Mouse (Mus musculus) stomach, embryonic 16.5 days (tissue): ENCODE measurements at regions not wholly inside any gene's neighbourhood (a gene's known extent, or its start where the extent isn't known, plus 50 kb on each side); places are given as distances from the start of the nearest gene placed in this dataset.
"Not testable (repeated sequence)": the region's sequence is repeated elsewhere in the genome, so short reads cannot be mapped to it uniquely, and the experiment has no call there.

Experiments
- ATAC-seq: fragments of 200-750 bp; cut with Nextera tagmentation; 2 replicates; pipeline ENCODE4 v1.8.0; 2017; ENCODE audit warnings: moderate number of reproducible peaks, moderate TSS enrichment; ENCODE audit not compliant: insufficient read depth, low FRiP score
- H3K27ac ChIP-seq: fragments of 300-500 bp; sonication (generic); 2 replicates; pipeline ENCODE4 v1.5.1; 2014; ENCODE audit warnings: low read length
- H3K27me3 ChIP-seq: fragments of 300-500 bp; sonication (generic); 2 replicates; pipeline ENCODE4 v1.6.1; 2014; ENCODE audit warnings: low read length, control low read depth, mixed read lengths; ENCODE audit not compliant: control insufficient read depth, insufficient read depth
- H3K36me3 ChIP-seq: fragments of 300-500 bp; sonication (generic); 2 replicates; pipeline ENCODE4 v1.6.1; 2014; ENCODE audit warnings: low read length; ENCODE audit not compliant: control insufficient read depth, insufficient read depth
- H3K4me1 ChIP-seq: fragments of 300-500 bp; sonication (generic); 2 replicates; pipeline ENCODE4 v1.6.1; 2014; ENCODE audit warnings: low read length, control low read depth, mixed read lengths; ENCODE audit not compliant: control insufficient read depth, insufficient read depth
- H3K4me2 ChIP-seq: fragments of 300-500 bp; sonication (generic); 2 replicates; pipeline ENCODE4 v1.6.1; 2014; ENCODE audit warnings: low read depth, low read length, mixed read lengths
- H3K4me3 ChIP-seq: fragments of 300-500 bp; sonication (generic); replicated peaks from 2 replicates; pipeline ENCODE4 v1.5.1; 2014; ENCODE audit warnings: mild to moderate bottlenecking, low read length
- H3K9ac ChIP-seq: fragments of 300-500 bp; sonication (generic); 2 replicates; pipeline ENCODE4 v1.6.1; 2014; ENCODE audit warnings: low read length
- H3K9me3 ChIP-seq: fragments of 300-500 bp; sonication (generic); replicated peaks from 2 replicates; pipeline ENCODE4 v1.6.1; 2016; ENCODE audit warnings: low read length, control low read depth; ENCODE audit not compliant: control insufficient read depth
- WGBS: fragments of 180-500 bp; shearing (Covaris S2); extraction: QIAGEN DNeasy Blood & Tissue Kit; methylation state at CpG from one replicate; pipeline ENCODE4 v1.1.7; 2014; 5-methylcytosine and 5-hydroxymethylcytosine counted together

DNA sequence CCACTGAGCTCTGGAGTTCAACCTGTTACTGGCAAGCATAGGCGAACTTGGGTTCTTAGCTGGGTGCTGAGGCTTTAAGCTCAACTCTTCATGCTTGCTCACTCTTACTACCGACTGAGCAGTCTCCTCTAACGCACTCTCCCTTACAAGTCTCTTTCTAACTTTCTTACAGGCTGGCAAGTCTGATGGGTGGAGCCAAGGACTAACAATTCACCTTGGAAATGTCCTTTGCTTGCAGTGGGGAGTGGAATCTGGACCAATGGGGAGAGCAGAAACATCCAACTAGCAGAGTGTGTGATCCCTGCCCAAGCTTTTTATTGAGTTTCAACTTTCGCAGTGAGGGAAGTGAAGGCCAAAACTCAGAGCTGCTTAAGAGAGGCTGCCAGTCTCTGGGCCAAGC is 250.8 kb downstream of the Pten start:
- no peak overlapping the region for H3K27ac ChIP-seq
- WGBS, result 80% methylated on average over 4 of the region's 4 CpGs
- H3K4me2 ChIP-seq, result no peak overlapping the region
- H3K4me1 ChIP-seq, result no peaks in the 10 kb centered on the region
- no peak overlapping the region for H3K4me3 ChIP-seq
- no peaks in the 10 kb centered on the region for H3K27me3 ChIP-seq
- no peak overlapping the region for H3K9ac ChIP-seq
- ATAC-seq, result no peak
- H3K36me3 ChIP-seq, result no peaks in the 10 kb centered on the region
- H3K9me3 ChIP-seq, result no peaks in the 10 kb centered on the region

DNA sequence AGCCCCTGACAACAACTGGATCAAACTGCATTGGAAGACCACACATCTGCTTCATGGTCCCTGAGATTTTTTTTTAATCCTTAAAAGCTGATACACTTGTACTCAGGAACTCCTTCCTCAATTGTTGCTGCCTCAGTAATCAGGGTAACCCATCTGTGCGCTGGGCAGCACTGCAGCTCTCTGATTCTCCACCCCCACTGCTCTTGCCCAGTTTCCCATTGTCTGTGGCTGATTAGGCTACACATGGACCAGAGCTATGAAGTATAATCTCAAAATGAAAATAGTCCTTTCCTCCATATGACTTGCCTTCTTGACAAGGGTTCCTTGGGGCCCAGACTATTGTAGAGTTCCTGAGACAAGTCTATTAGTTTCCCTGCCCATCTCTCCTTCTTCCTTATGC is 251.5 kb downstream of the Pten start:
- Histone ChIP-seq H3K4me1 (no peaks in the 10 kb centered on the region), H3K9ac (no peak overlapping the region), H3K4me3 (no peak overlapping the region), H3K36me3 (no peaks in the 10 kb centered on the region), H3K4me2 (no peak overlapping the region), H3K9me3 (no peaks in the 10 kb centered on the region), H3K27ac (no peak overlapping the region), H3K27me3 (no peaks in the 10 kb centered on the region)
- no peak for ATAC-seq
- 85% methylated on average over 1 of the region's 1 CpGs for WGBS

DNA sequence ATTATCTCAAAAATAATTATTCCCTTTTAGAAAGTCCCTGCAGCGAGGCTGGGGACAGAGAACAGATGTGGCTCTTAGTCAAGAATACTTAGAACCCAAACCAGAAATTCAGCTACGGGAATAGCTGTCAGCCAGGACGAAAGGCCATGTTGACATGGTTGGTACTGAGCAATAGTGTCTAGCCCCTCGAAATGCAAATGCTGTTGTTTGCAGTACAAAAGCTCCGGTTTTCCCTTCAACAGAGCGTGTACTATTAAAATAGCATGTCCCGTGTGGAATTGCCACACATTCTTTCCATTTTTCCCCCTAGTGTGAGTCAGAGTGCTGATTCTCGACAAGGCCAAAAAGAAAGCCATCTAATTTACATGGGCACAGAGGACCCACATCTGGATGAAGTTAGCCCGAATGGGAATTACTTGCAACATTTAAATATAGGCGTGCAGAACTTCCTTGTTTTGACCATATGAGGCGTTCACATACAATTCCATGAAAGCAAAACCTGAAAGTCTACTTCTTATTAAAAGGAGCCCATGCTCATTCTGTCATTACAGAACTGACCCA is 253.7 kb downstream of the Pten start:
- ATAC-seq, result no peak
- WGBS, result 82% methylated on average over 11 of the region's 11 CpGs
- no peaks in the 10 kb centered on the region for H3K36me3 ChIP-seq
- no peak overlapping the region for H3K4me3 ChIP-seq
- no peaks in the 10 kb centered on the region for H3K27me3 ChIP-seq
- H3K27ac ChIP-seq, result no peak overlapping the region
- no peak overlapping the region for H3K9ac ChIP-seq
- no peak overlapping the region for H3K4me2 ChIP-seq
- H3K9me3 ChIP-seq, result no peaks in the 10 kb centered on the region
- H3K4me1 ChIP-seq, result no peaks in the 10 kb centered on the region

DNA sequence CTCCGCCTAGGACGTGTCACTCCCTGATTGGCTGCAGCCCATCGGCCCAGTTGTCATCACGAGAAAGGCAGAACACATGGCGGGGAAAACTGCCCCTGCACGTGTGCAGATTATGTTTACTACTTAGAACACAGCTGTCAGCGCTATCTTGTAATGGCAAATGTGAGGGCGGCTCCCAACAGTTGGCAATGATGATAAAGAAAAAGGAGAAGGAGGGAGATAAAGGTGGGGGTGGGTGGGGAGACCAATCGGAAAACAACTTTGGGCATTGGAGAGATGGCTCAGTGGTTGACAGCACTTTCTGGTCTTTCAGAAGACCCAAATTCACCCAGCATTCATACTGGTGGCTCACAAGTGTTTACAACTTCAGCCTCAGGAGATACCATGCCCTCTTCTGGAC is 257.6 kb downstream of the Pten start:
- H3K4me3 ChIP-seq, H3K9ac ChIP-seq, H3K9me3 ChIP-seq, H3K36me3 ChIP-seq, H3K27ac ChIP-seq, ATAC-seq, H3K27me3 ChIP-seq, H3K4me1 ChIP-seq, H3K4me2 ChIP-seq: not testable (repeated sequence)
- WGBS, result 81% methylated on average over 9 of the region's 9 CpGs

- Histone ChIP-seq H3K36me3 (no peaks in the 10 kb centered on the region), H3K27ac (no peak overlapping the region), H3K9me3 (no peaks in the 10 kb centered on the region), H3K4me3 (no peak overlapping the region), H3K27me3 (no peaks in the 10 kb centered on the region), H3K9ac (no peak overlapping the region), H3K4me2 (no peak overlapping the region), H3K4me1 (0 out of 2 replicates have a peak, but pooled peaks cover 3% of the 10 kb centered on the region)
- WGBS, result 67% methylated on average over 3 of the region's 3 CpGs
- no peak for ATAC-seq
Observed at GRCm38 (mm10) chr19:33021161-33021560, 263.9 kb downstream of the Pten start.

DNA sequence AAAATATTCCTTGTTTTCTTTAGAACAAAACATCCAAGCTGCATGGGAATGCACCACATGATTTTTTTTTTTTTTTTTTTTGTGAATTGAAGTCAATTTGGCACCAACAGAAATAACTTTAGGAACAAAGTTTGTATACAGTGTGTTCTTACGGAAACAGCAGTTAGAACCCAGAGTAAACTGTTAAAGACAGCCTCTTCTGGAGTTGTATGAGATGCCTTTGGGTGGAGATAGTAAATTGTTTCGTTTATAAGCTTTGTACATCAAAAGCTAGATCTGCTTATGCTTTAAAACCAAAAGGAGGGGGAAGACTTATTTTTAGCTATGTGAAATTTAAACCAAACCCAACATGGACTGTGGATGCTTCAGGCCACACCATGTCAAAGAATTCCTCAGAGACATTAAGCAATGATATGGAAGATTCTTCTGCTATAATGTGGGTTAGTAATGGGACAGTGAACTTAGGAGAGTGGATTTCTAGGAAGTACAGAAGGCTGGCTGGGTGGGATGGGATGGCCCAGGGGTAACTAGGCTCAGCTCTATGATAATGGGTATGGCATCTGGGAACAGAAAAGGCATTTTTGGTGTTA is 265.6 kb downstream of the Pten start:
- no peaks in the 10 kb centered on the region for H3K36me3 ChIP-seq
- H3K4me1 ChIP-seq, result 0 out of 2 replicates have a peak, but pooled peaks cover 3% of the 10 kb centered on the region
- H3K27ac ChIP-seq, result no peak overlapping the region
- H3K4me2 ChIP-seq, result no peak overlapping the region
- H3K4me3 ChIP-seq, result no peak overlapping the region
- 71% methylated on average over 2 of the region's 2 CpGs for whole genome bisulfite sequencing
- no peak for ATAC-seq
- no peaks in the 10 kb centered on the region for H3K27me3 ChIP-seq
- H3K9me3 ChIP-seq, result no peaks in the 10 kb centered on the region
- H3K9ac ChIP-seq, result no peak overlapping the region

- Histone ChIP-seq H3K4me2 (no peak overlapping the region), H3K36me3 (no peaks in the 10 kb centered on the region), H3K4me1 (peaks cover 14% of the 10 kb centered on the region), H3K27me3 (no peaks in the 10 kb centered on the region), H3K9me3 (no peaks in the 10 kb centered on the region), H3K4me3 (no peak overlapping the region), H3K27ac (peak overlapping the region; percentile 81), H3K9ac (no peak overlapping the region; the same call in 1 of the 2 replicates)
- ATAC-seq, result peak; percentile 76
- WGBS, result 54% methylated on average over 5 of the region's 5 CpGs
Observed at GRCm38 (mm10) chr19:33029688-33030444, 272.6 kb downstream of the Pten start.

DNA sequence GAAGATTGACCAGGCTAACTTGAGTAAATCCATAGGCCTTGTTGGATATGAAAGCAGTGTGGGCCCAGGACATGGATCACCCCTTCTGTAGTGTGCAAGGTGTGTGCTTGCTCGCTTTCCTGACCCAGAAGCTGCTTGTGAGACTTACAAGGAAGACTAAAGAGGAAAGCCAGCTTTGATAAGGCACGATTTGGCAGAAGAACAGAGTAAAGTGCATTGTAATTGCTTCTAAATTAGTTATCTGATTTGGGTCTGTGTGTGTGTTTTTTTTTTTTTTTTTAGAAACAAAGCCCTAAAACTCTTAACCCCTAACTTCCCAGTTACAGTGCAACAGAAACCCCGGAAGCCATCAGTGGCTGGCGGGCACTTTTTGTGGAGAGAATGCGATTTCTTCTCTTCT is 283.2 kb downstream of the Pten start:
- Histone ChIP-seq H3K9me3 (no peaks in the 10 kb centered on the region), H3K27me3 (no peaks in the 10 kb centered on the region), H3K36me3 (no peaks in the 10 kb centered on the region), H3K4me2 (no peak overlapping the region), H3K4me1 (no peaks in the 10 kb centered on the region), H3K4me3 (no peak overlapping the region), H3K27ac (no peak overlapping the region), H3K9ac (no peak overlapping the region)
- no peak for ATAC-seq
- WGBS, result 75% methylated on average over 5 of the region's 5 CpGs

- no peaks in the 10 kb centered on the region for H3K27me3 ChIP-seq
- H3K4me2 ChIP-seq, result no peak overlapping the region
- H3K36me3 ChIP-seq, result no peaks in the 10 kb centered on the region
- no peak overlapping the region for H3K27ac ChIP-seq
- 70% methylated on average over 6 of the region's 6 CpGs for WGBS
- H3K4me3 ChIP-seq, result no peak overlapping the region
- H3K9me3 ChIP-seq, result no peaks in the 10 kb centered on the region
- H3K9ac ChIP-seq, result no peak overlapping the region
- ATAC-seq, result no peak
- H3K4me1 ChIP-seq, result no peaks in the 10 kb centered on the region
Observed at GRCm38 (mm10) chr19:33040991-33041390, 283.7 kb downstream of the Pten start.
